Mouse (Mus musculus): ENCODE results near the gene Gm17374. TPM values are rescaled to one million over a fixed set of nuclear protein-coding genes. Genes with fewer than 3 reads are reported as not detected.
"Not testable (repeated sequence)": the region's sequence is repeated elsewhere in the genome, so short reads cannot be mapped to it uniquely, and the experiment has no call there.

The Gm17374 gene
- polyA plus RNA-seq, 1 experiment from 2014 or later, result not detected

DNA sequence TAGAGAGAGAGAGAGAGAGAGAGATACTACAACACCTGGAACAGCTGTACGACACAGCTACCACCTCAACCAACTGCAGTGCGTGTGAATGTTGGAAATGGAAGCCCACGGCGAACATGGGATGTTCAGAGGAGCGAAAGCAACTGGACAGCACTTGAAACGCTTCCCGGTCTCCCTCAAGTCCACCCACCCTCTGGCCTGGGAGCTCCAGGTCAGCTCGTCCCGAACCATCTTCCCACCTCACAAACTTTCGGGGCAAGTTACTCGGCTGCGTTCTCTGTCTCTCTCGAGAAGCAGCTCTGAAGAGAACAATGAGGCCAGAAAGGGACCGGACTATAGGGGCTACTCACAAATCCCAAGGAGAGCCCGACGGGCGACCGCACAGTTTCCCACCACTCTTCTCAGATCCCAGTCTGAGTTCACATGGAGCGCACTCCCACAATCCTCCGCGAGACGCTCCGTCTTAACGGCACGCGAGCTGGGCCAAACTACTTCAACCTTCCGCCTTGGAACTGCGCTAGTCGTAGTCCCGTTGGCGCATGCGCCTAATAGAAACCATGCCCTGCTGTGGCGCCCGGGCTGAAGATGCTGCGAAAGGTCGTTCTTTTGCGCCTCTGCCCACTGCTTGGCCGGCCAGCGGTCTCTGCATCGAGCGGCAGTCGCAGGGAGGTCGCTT lies 18.4 kb downstream of the Gm17374 start, which contains the start of the genes Esf1 and Ndufaf5:
Esf1 (minus strand) TSS at position 438 of the 676 bp plus-strand sequence.
Ndufaf5 (plus strand) TSS at position 523 of the 676 bp plus-strand sequence.
- Histone ChIP-seq H3K27me3 (replicated peaks; ENCODE audit: control insufficient read depth, insufficient read depth, low read length) (no peaks in the 10 kb centered on the region), H3K27ac (ENCODE audit: low read length) (peak within 1 kb of the TSS; percentile 75), H3K9me3 (ENCODE audit: control insufficient read depth, low read length) (no peaks in the 10 kb centered on the region), H3K9ac (replicated peaks; ENCODE audit: low read depth, low read length) (peak within 1 kb of the TSS; percentile 91), H3K4me2 (ENCODE audit: low read length) (peak within 1 kb of the TSS; percentile 90), H3K36me3 (ENCODE audit: control insufficient read depth, insufficient read depth) (peaks cover 9% of the 10 kb centered on the region), H3K4me1 (replicated peaks; ENCODE audit: control insufficient read depth, insufficient read depth, low read length) (peaks cover 14% of the 10 kb centered on the region), H3K4me3 (replicated peaks; ENCODE audit: low read length) (peak within 1 kb of the TSS; percentile 95)
- peak; percentile 99 for ATAC-seq
- under 1% methylated on average over 43 of the region's 43 CpGs for WGBS

DNA sequence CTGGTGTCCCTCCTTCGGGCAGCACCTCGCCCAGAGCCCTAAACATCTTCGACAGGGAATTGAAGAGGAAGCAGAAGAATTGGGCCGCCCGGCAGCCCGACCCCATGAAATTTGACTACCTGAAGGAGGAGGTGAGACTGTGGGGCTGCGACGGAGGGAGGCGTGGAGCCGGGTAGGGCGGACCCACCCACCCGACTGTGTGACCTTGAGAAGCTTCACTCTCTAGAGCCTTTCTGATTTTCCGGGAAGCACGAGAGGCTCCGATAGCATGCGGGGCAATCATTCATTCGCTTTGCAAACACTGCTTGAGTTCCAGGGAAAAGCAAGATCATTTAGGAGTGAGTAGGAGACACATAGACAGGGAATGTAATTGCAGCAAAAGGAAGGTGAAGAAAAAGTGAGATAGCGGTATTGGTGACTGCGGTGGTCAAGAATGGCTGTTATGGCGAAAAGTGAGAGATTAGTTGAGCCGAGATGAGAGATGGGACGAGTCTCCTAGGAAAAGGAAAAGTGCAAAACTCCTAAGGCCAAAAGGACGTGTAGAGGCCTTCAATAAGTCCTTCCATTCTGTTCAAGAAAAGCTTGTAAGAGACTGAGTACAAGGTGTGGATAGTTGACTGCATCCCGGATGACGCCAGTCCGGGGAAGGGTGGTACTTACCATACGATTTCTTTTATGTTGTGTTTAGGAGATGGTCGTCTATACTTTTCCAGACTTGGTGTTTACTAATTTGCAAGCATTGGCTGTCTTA lies 19.1 kb downstream of the Gm17374 start:
- Histone ChIP-seq H3K9ac (replicated peaks; ENCODE audit: low read depth, low read length) (peak overlapping the region; percentile 91), H3K4me2 (ENCODE audit: low read length) (peak overlapping the region; percentile 71), H3K9me3 (ENCODE audit: control insufficient read depth, low read length) (no peaks in the 10 kb centered on the region), H3K36me3 (ENCODE audit: control insufficient read depth, insufficient read depth) (peaks cover 12% of the 10 kb centered on the region), H3K4me1 (replicated peaks; ENCODE audit: control insufficient read depth, insufficient read depth, low read length) (peaks cover 14% of the 10 kb centered on the region), H3K27ac (ENCODE audit: low read length) (peak overlapping the region; percentile 75), H3K27me3 (replicated peaks; ENCODE audit: control insufficient read depth, insufficient read depth, low read length) (no peaks in the 10 kb centered on the region), H3K4me3 (replicated peaks; ENCODE audit: low read length) (peak overlapping the region; percentile 95)
- ATAC-seq, result peak; percentile 77
- 6% methylated on average over 28 of the region's 28 CpGs for WGBS

DNA sequence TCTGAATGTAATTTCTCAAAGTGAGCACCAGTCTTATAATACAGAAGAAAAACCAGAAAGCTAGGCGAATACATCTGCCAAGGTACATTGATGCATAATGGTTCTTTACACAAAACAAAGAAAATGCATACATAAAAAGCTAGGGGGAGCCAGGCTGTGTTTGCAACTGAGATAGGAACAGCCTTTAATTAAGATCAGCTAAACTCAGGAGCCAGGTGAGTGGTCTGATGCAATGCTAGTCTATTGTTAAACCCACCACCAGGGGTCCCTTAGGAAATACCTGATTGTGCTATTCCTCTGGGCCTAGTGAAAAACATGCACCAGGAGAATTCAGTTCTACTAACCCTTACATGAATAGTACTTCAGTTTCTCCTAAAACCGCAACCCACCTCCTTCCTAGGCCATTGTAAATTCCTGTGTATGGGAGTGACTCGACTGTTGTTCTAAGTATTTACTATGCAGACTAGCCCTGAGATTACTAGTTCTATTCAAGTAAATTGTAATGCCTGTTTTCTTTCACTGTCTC lies 33.9 kb downstream of the Gm17374 start:
- not testable (repeated sequence) for H3K4me1 ChIP-seq (replicated peaks; ENCODE audit: control insufficient read depth, insufficient read depth, low read length); H3K9ac ChIP-seq (replicated peaks; ENCODE audit: low read depth, low read length); H3K9me3 ChIP-seq (ENCODE audit: control insufficient read depth, low read length); H3K4me3 ChIP-seq (replicated peaks; ENCODE audit: low read length); H3K27me3 ChIP-seq (replicated peaks; ENCODE audit: control insufficient read depth, insufficient read depth, low read length); H3K4me2 ChIP-seq (ENCODE audit: low read length); H3K27ac ChIP-seq (ENCODE audit: low read length); ATAC-seq
- WGBS, result 82% methylated on average over 3 of the region's 3 CpGs
- H3K36me3 ChIP-seq (ENCODE audit: control insufficient read depth, insufficient read depth), result peaks cover 17% of the 10 kb centered on the region; the same call in 1 of the 2 replicates

- Histone ChIP-seq H3K4me3 (replicated peaks; ENCODE audit: low read length) (no peak overlapping the region), H3K4me1 (replicated peaks; ENCODE audit: control insufficient read depth, insufficient read depth, low read length) (no peaks in the 10 kb centered on the region), H3K27ac (ENCODE audit: low read length) (no peak overlapping the region), H3K4me2 (ENCODE audit: low read length) (no peak overlapping the region), H3K36me3 (ENCODE audit: control insufficient read depth, insufficient read depth) (peaks cover 13% of the 10 kb centered on the region), H3K9ac (replicated peaks; ENCODE audit: low read depth, low read length) (no peak overlapping the region), H3K27me3 (replicated peaks; ENCODE audit: control insufficient read depth, insufficient read depth, low read length) (no peaks in the 10 kb centered on the region), H3K9me3 (ENCODE audit: control insufficient read depth, low read length) (no peaks in the 10 kb centered on the region)
- WGBS, result 87% methylated on average over 2 of the region's 2 CpGs
- no peak for ATAC-seq
These were observed 48.9 kb downstream of the Gm17374 start for GRCm38 (mm10) chr2:140200713-140201112.

- Histone ChIP-seq H3K27me3 (replicated peaks; ENCODE audit: control insufficient read depth, insufficient read depth, low read length) (no peaks in the 10 kb centered on the region), H3K36me3 (ENCODE audit: control insufficient read depth, insufficient read depth) (peaks cover 13% of the 10 kb centered on the region), H3K4me2 (ENCODE audit: low read length) (no peak overlapping the region), H3K9ac (replicated peaks; ENCODE audit: low read depth, low read length) (no peak overlapping the region), H3K4me1 (replicated peaks; ENCODE audit: control insufficient read depth, insufficient read depth, low read length) (no peaks in the 10 kb centered on the region), H3K27ac (ENCODE audit: low read length) (no peak overlapping the region), H3K4me3 (replicated peaks; ENCODE audit: low read length) (no peak overlapping the region), H3K9me3 (ENCODE audit: control insufficient read depth, low read length) (no peaks in the 10 kb centered on the region)
- 83% methylated on average over 5 of the region's 5 CpGs for WGBS
- ATAC-seq, result no peak
These were observed 50.7 kb downstream of the Gm17374 start for GRCm38 (mm10) chr2:140202573-140202972.

Other genes starting within 250 kb of the Gm17374 start
- gene Tasp1, start 85.2 kb upstream of the Gm17374 start, polyA plus RNA-seq (2015; fragmentation: Nextera tagmentation; extraction: Ambion mirVana), result 23.4 and 26.2 TPM in 2 replicates
- 18.4 and 20.5 TPM in 2 replicates for gene Esf1, start 18.5 kb downstream of the Gm17374 start, polyA plus RNA-seq (2015; fragmentation: Nextera tagmentation; extraction: Ambion mirVana)
- gene Ndufaf5, start 18.6 kb downstream of the Gm17374 start, polyA plus RNA-seq (2015; fragmentation: Nextera tagmentation; extraction: Ambion mirVana), result 49.5 and 51.0 TPM in 2 replicates
- gene Sel1l2, start 237.7 kb downstream of the Gm17374 start, polyA plus RNA-seq (2015; fragmentation: Nextera tagmentation; extraction: Ambion mirVana), result not detected in 2 replicates
- gene Macrod2, start 243.3 kb downstream of the Gm17374 start, polyA plus RNA-seq (2015; fragmentation: Nextera tagmentation; extraction: Ambion mirVana), result 98.3 and 108 TPM in 2 replicates

Measured in forebrain, embryonic 16.5 days (tissue).